Mouse (Mus musculus) intestine, embryonic 14.5 days (tissue): ENCODE data around the gene Zc3h7b. TPM values are rescaled to one million over a fixed set of nuclear protein-coding genes. Genes with fewer than 3 reads are reported as not detected.

Experiments used
- ATAC-seq: fragments of 200-750 bp; cut with Nextera tagmentation; replicated peaks from 2 replicates; pipeline ENCODE4 v1.8.0; 2017; ENCODE audit warnings: low read depth, moderate number of reproducible peaks, moderate TSS enrichment, moderate library complexity; ENCODE audit not compliant: low FRiP score, low TSS enrichment
- DNase-seq: peaks from one replicate; pipeline ENCODE4 v3.0.0-alpha.2; 2018; ENCODE audit warnings: low spot score
- H3K27ac ChIP-seq: fragments of 300-500 bp; sonication (generic); 2 replicates; pipeline ENCODE4 v1.5.1; 2014; ENCODE audit warnings: low read depth, mild to moderate bottlenecking, control low read depth
- H3K27me3 ChIP-seq: fragments of 300-500 bp; sonication (generic); replicated peaks from 2 replicates; pipeline ENCODE4 v1.6.1; 2014; ENCODE audit warnings: low read length, control low read depth; ENCODE audit not compliant: control insufficient read depth, insufficient read depth
- H3K36me3 ChIP-seq: fragments of 300-500 bp; sonication (generic); 2 replicates; pipeline ENCODE4 v1.6.1; 2014; ENCODE audit warnings: low read length, control low read depth; ENCODE audit not compliant: control insufficient read depth, insufficient read depth
- H3K4me1 ChIP-seq: fragments of 300-500 bp; sonication (generic); replicated peaks from 2 replicates; pipeline ENCODE4 v1.6.1; 2014; ENCODE audit warnings: low read length, control low read depth, mixed read lengths; ENCODE audit not compliant: control insufficient read depth, insufficient read depth
- H3K4me2 ChIP-seq: fragments of 300-500 bp; sonication (generic); 2 replicates; pipeline ENCODE4 v1.6.1; 2014; ENCODE audit warnings: low read length
- H3K4me3 ChIP-seq: fragments of 300-500 bp; sonication (generic); 2 replicates; pipeline ENCODE4 v1.5.1; 2014; ENCODE audit warnings: low read depth, low read length, control low read depth, mixed read lengths
- H3K9ac ChIP-seq: fragments of 300-500 bp; sonication (generic); 2 replicates; pipeline ENCODE4 v1.6.1; 2014; ENCODE audit warnings: mild to moderate bottlenecking, low read length
- H3K9me3 ChIP-seq: fragments of 300-500 bp; sonication (generic); 2 replicates; pipeline ENCODE4 v1.6.1; 2016; ENCODE audit warnings: low read length, control low read depth; ENCODE audit not compliant: control insufficient read depth
- WGBS: fragments of 180-500 bp; shearing (Covaris S2); extraction: QIAGEN DNeasy Blood & Tissue Kit; methylation state at CpG from one replicate; pipeline ENCODE4 v1.1.7; 2014; 5-methylcytosine and 5-hydroxymethylcytosine counted together
- polyA plus RNA-seq: library from polyadenylated mRNA; unstranded; fragments of >200 nt; fragmentation: Nextera tagmentation; extraction: Ambion mirVana; gene quantifications from 2 replicates; pipeline ENCODE4 v1.2.1, GENCODE M21; 2014

Gene Zc3h7b
- polyA plus RNA-seq, 1 experiment from 2014 or later, result 31.2 TPM

- Histone ChIP-seq H3K4me1 (peaks cover 13% of the 10 kb centered on the region; the same call in 1 of the 2 replicates), H3K27me3 (no peaks in the 10 kb centered on the region), H3K4me3 (no peak overlapping the region), H3K27ac (no peak overlapping the region; the same call in 1 of the 2 replicates), H3K9me3 (no peaks in the 10 kb centered on the region), H3K9ac (no peak overlapping the region), H3K36me3 (no peaks in the 10 kb centered on the region), H3K4me2 (peak overlapping the region; percentile 52)
- WGBS, result 59% methylated on average over 4 of the region's 4 CpGs
- ATAC-seq (no peak), DNase-seq (no peak)
Measured at GRCm38 (mm10) chr15:81803425-81803951, 58.6 kb downstream of the Zc3h7b start.

DNA sequence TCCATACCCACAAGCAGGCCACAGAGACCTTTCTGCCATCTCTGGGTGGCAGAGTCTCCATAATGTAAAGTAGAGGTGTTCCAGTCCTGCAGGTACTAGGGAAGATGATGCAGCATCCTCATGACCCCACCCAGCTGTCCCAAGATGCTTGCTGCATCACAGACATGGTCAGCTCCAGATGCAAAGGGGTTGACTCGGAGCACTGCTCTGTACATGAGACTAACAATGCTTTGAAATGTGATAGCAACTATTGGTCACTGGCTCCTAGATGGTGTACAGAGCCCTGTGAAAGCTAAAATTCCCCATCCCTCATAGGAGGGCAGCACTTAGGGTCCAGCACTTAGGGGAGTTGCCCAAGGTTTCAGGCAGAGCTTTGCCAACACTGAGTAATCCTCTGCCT lies 59.3 kb downstream of the Zc3h7b start:
- Histone ChIP-seq H3K27me3 (no peaks in the 10 kb centered on the region), H3K9me3 (no peaks in the 10 kb centered on the region), H3K27ac (no peak overlapping the region), H3K4me3 (no peak overlapping the region), H3K4me1 (peaks cover 13% of the 10 kb centered on the region; the same call in 1 of the 2 replicates), H3K9ac (no peak overlapping the region), H3K36me3 (no peaks in the 10 kb centered on the region), H3K4me2 (peak overlapping the region; percentile 52; the same call in 1 of the 2 replicates)
- no peak for DNase-seq
- WGBS, result 48% methylated on average over 1 of the region's 1 CpGs
- no peak for ATAC-seq

- Histone ChIP-seq H3K36me3 (no peaks in the 10 kb centered on the region), H3K9ac (no peak overlapping the region), H3K4me3 (no peak overlapping the region), H3K9me3 (no peaks in the 10 kb centered on the region), H3K4me2 (no peak overlapping the region), H3K27ac (no peak overlapping the region), H3K4me1 (peaks cover 20% of the 10 kb centered on the region), H3K27me3 (no peaks in the 10 kb centered on the region)
- DNase-seq, result no peak
- 74% methylated on average over 3 of the region's 3 CpGs for WGBS
- ATAC-seq, result no peak
Measured at GRCm38 (mm10) chr15:81804883-81805282, 60.0 kb downstream of the Zc3h7b start.

DNA sequence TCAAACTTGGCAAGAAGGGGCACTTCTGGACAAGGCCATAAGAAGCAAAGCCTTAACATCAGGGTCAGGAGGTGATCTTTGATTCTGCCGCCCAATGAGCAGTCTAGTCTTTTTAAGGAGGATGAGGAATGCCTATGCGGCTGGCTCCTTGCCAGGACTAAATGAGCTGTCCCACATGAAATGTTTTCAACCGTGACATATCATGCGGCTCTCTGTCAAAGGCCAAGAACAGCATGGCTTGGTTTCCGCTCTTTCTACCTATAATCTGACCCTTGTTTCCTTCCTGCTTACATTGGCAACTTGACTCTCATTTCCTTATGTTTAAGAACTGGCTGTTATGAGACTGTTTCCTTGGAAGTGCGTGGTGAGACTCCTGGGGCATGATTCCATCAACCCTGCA lies 60.8 kb downstream of the Zc3h7b start:
- no peak for ATAC-seq
- DNase-seq, result no peak

GRCm38 (mm10) chr15:81806621-81807404 lies 62.0 kb downstream of the Zc3h7b start:
- 80% methylated on average over 4 of the region's 4 CpGs for WGBS
- peaks cover 23% of the 10 kb centered on the region for H3K4me1 ChIP-seq
- no peak overlapping the region for H3K4me3 ChIP-seq

More for the DNA sequence above, 60.8 kb downstream of the Zc3h7b start:
- no peaks in the 10 kb centered on the region for H3K9me3 ChIP-seq
- H3K4me3 ChIP-seq, result no peak overlapping the region
- peaks cover 22% of the 10 kb centered on the region for H3K4me1 ChIP-seq
- H3K27me3 ChIP-seq, result no peaks in the 10 kb centered on the region
- 0 out of 2 replicates have a peak overlapping the region, but pooled peaks have one; percentile 14 for H3K27ac ChIP-seq
- no peak overlapping the region for H3K9ac ChIP-seq
- H3K4me2 ChIP-seq, result no peak overlapping the region
- WGBS, result 61% methylated on average over 6 of the region's 6 CpGs
- no peaks in the 10 kb centered on the region for H3K36me3 ChIP-seq

GRCm38 (mm10) chr15:81808799-81809198 lies 63.9 kb downstream of the Zc3h7b start:
- no peak overlapping the region for H3K27ac ChIP-seq

More at GRCm38 (mm10) chr15:81806621-81807404, 62.0 kb downstream of the Zc3h7b start:
- no peak overlapping the region for H3K4me2 ChIP-seq
- ATAC-seq (no peak), DNase-seq (no peak)
- no peaks in the 10 kb centered on the region for H3K36me3 ChIP-seq
- H3K27me3 ChIP-seq, result no peaks in the 10 kb centered on the region
- H3K27ac ChIP-seq, result no peak overlapping the region
- H3K9me3 ChIP-seq, result no peaks in the 10 kb centered on the region
- no peak overlapping the region for H3K9ac ChIP-seq

GRCm38 (mm10) chr15:81809550-81809949 lies 64.7 kb downstream of the Zc3h7b start:
- no peaks in the 10 kb centered on the region for H3K27me3 ChIP-seq
- WGBS, result 24% methylated on average over 1 of the region's 1 CpGs
- peak overlapping the region; percentile 59 for H3K4me2 ChIP-seq
- H3K4me3 ChIP-seq, result peak overlapping the region; percentile 66
- no peaks in the 10 kb centered on the region for H3K9me3 ChIP-seq
- DNase-seq (no peak), ATAC-seq (no peak)
- H3K27ac ChIP-seq, result peak overlapping the region; percentile 92
- peaks cover 24% of the 10 kb centered on the region for H3K4me1 ChIP-seq
- H3K36me3 ChIP-seq, result no peaks in the 10 kb centered on the region
- peak overlapping the region; percentile 25; the same call in 1 of the 2 replicates for H3K9ac ChIP-seq

More at GRCm38 (mm10) chr15:81808799-81809198, 63.9 kb downstream of the Zc3h7b start:
- Histone ChIP-seq H3K4me2 (no peak overlapping the region), H3K36me3 (no peaks in the 10 kb centered on the region), H3K9ac (no peak overlapping the region), H3K4me1 (peaks cover 24% of the 10 kb centered on the region), H3K4me3 (no peak overlapping the region), H3K27me3 (no peaks in the 10 kb centered on the region), H3K9me3 (no peaks in the 10 kb centered on the region)
- ATAC-seq, result no peak
- no peak for DNase-seq
- 77% methylated on average over 2 of the region's 2 CpGs for WGBS

DNA sequence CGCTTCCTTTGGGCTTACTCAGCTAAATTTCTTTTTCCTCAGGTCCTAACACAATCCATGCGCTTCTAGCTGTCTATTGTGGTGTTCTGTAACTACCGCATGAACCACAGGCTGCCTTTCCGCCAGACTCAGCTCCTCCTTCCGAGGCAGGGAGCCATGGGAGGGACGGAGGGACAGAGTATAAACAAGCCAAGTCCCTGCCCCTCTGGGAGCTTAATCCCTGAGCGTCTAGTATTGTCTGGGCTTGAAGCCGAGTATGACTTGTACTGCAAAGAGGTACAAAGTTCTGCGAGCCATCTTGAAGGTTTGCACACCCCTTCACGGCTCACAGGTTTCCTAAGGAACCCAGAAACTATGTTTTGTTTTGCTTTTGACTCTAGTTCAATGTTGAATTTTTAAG lies 65.3 kb downstream of the Zc3h7b start:
- Histone ChIP-seq H3K4me1 (peaks cover 24% of the 10 kb centered on the region), H3K4me2 (peak overlapping the region; percentile 59), H3K27ac (peak overlapping the region; percentile 92), H3K27me3 (no peaks in the 10 kb centered on the region), H3K9ac (peak overlapping the region; percentile 67), H3K36me3 (peaks cover 4% of the 10 kb centered on the region), H3K9me3 (no peaks in the 10 kb centered on the region), H3K4me3 (peak overlapping the region; percentile 66)
- ATAC-seq, result 0 out of 2 replicates have a peak, but pooled peaks have one; percentile 10
- WGBS, result 2% methylated on average over 10 of the region's 10 CpGs
- DNase-seq, result peak; percentile 80
